Mouse (Mus musculus) cerebellum, adult 9-10 months (tissue): ENCODE data around the gene Rhoa.
"Not testable (repeated sequence)": the region's sequence is repeated elsewhere in the genome, so short reads cannot be mapped to it uniquely, and the experiment has no call there.

Experiments
- DNase-seq: peaks from one replicate; pipeline ENCODE4 v3.0.0; 2022

Rhoa gene

DNA sequence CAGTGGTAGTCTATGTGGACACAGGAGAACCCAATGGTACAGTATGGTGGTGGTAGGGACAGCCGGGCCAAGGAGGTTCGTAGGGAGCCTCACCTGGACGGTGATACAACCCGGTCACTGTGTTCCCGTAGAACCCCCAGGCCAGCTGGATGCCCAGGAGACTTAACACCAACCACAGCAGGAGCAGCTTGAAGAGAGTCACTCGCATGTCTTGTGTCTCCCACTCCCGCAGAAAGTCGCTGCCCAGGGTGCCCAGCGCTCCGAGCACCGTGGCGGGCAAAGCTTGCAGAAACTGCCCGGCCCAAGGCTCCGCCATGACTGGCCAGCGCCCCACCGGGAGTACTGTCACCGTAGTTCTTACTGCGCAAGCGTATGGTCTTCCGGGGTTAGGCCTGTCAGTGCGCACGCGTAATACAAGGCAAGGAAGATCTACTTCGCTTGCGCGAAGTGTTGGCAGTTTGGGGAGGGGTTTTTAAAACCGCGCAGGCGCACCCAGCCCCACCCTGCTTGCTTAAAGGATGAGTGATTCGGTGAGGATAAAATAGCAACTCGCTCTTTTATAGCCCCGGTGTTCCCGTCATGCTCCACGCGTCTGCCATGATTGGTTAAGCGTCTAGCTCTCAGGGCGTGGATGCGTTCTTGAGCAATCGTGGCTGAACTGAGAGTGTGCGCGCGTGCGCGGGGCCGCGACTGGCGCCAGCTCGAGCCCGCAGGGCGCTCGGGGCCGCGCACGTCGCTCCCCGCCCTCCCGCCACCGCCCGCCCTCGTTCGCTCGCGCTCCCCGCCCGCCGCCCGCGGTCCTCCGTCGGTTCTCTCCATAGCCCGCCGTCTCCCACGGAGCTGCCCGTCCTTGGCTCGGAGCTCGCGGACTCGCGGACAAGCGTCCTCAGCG, at the start of gene Rhoa, which contains the start of gene Tcta:
Rhoa (plus strand) TSS at position 501 of the 892 bp plus-strand sequence.
Tcta (minus strand) TSS at position 532 of the 892 bp plus-strand sequence.
- peak; percentile 100 for DNase-seq

DNA sequence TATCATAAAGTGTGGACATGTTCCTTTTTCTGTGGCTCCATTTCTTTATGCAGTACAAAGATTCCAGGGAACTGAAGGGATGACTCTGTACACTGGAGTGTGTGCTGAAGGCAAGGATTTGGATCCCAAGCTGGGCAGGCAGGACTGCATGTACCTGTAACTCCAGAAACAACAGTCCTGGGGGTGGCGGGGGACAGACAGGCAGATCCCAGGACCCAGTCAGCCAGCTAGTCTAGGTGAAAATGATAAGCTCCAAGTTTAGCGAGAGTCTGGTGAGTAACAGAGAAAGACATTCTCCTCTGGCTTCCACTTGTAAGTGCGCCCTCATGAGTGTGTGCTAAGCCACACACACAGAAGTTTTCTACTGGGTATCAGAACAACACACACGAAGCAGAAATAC, 45.4 kb upstream of the Rhoa start:
- no peak for DNase-seq

DNA sequence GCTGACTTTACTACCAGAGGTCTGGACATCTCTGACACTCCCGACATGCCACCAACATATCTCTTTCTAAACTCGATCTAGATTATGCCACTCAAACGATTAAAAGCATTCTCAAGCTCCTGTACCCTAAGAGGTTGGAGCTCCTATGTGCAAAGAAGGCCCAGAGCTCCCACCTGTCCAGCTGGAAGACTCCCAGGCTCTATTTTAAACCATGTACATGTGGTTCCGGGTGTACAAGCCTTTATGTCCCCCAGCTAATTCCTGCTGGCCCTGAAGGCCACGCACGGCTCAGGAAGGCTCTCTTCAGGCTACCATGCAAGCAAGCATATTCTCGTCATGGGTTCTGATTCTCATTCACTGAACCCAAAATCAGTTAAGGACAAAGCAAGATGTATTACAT, 44.1 kb upstream of the Rhoa start:
- no peak for DNase-seq

DNA sequence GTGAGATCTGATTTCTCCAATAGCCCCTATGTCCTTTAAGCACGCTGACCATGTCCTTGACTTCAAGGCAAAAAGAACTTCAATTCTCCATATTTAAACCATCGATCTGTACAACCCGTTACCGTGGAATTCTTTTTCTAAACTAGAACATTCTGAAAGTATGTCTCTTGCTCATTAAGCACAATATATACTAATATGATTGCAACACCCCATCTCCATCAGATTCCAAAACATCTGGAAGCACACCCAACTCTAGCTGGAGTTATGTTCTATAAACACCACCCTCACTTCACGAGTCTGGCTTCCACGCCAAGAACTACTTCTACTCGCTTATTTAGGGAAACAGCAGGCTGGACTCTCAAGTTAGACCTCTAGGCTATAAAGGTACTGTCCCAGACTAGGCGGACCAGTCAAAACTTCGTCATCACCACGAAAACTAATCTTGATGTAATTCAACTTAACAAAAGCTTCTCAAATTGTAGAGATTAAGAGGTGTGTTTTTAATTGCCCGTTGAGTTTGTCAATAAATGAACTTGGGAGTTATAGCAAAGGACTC, 43.4 kb upstream of the Rhoa start:
- peak; percentile 40 for DNase-seq

DNA sequence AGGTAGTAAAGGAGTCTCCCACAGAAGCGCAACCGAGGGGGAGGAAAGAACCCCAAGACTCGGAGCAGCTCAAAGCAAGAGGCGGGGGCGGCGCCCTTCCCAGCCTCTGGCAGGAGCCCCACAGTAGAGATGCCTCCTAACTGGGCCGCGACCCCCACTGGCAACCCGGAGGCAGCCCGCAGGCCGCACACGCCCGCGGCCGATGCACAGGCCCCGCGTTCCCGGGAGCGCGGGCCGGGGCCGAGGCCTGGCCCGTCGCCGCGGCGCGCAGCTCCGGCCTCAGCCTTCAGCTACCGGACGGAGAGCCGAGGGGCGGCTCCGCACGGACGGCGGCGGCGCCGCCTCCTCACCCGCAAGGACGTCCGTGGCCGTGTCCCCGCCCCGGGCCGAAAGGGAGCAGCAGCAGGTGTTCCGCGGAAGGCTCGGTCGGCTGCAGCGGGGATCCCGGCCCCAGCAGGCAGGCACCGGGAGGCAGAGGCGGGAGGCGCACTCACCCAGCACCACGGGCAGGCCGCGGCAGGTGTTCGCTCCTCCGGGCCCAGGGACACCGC, 42.7 kb upstream of the Rhoa start:
- DNase-seq = peak; percentile 59

DNA sequence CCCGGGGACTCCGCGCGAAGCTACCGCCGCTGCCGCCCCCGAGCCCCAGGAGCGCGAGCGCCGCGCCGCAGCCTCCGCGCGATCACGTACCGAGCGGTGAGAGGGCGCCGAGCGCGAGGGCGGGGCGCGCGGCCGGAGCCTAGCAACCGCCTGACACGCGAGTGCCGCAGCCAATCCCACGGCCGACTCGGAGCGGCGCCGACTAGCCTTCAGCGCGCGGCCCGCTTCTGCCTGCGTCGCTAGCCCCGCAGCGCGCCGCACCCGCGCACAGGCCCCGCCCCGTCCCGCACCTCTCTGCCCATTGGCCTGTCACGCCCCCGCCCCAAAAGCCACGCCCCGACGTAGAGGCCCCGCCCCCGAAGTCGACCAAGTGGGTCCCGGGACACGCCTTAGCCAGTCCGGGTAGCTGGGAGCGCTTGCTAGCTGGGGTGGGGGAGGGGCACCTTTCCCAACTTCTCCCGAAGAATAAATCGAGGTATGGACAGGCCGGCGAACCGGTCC, 42.2 kb upstream of the Rhoa start, which contains the start of gene Dag1:
Dag1 (minus strand) TSS at position 269 of the 501 bp plus-strand sequence.
- DNase-seq = peak; percentile 98

DNA sequence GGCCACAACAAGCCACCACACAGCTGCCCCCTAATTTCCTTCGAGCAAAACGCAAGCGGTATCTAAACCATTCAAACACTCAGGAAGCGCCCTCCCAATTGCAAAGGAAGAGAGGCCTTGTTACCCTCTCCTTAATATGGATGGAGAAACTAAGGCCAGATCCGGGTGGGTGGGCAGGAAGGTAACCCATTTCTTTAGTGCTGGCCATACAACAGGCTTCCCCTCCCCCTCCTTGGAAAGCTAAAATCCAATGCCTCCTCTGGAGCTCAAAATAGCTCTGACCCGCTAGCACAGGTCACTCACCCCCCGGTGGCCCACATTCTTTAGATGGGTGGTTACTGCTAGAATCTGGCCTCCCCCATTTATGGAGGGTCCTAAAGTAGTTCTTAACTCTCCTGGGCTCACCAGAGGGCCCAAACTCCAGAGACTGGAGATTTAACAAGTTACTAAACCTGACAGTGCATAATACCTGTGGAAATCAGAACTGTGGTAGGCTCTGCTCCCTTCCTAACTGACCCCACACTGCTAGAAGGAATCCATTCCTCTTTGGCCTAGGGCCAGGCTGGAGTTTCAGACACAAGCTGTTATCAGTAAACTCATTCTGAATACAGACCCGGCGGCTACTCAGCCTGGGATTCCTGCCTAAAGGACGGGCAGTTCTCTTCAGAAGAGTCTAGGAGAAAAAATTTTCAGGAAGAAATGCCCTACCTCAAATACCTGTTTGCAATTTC, 41.6 kb upstream of the Rhoa start:
- no peak for DNase-seq

DNA sequence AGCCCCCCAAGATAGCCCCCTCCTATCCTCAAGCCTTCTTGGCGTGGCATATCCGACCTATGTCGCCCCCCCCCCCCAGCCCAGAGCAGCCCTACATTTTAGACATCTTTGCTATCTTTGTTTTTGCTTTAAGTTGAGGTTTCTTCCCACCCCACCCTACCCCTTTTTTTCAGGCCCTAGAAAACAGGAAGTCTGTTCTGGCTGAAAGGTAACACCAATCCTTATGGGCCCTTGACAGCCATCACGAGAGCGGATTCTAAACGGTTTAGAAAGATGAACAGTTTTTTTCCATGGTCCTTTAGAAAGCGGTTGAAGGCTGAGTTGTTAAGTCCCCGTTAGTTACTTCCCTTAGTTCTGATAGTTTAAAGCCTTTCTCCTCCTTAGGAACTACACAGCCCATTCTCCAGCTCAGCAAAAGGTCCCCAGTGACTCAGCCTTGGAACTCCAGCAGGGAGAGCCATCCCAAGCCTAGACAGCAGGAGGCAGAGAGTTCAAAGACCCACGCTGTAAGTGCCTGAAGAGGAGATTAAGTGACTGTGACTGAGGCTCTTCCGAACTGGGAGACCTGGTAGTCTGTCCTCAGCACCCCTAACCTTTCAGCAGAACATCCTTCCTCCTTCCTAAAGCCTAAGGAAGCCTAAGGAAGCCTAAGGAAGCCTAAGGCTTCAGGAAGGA, 39.5 kb upstream of the Rhoa start:
- DNase-seq = no peak

DNA sequence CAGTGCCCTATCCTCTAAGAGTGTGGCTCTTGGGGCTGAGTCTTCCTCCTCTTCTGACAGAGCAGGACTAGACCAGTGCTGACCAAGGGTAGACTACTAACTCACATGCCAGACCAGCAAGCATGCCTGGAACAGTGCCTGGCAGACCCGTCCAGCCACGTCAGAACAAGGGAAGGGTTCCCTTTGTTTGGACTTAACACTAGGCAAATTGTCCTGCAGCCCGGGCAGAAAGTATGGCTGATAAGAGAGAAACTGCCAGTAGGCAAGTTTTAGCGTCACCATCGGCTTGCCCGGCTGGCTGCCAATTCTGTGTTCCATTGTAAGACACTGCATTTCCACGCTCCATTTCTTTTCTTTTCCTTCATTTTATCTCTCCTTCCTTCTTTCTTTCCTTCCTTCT, 38.2 kb upstream of the Rhoa start:
- no peak for DNase-seq

DNA sequence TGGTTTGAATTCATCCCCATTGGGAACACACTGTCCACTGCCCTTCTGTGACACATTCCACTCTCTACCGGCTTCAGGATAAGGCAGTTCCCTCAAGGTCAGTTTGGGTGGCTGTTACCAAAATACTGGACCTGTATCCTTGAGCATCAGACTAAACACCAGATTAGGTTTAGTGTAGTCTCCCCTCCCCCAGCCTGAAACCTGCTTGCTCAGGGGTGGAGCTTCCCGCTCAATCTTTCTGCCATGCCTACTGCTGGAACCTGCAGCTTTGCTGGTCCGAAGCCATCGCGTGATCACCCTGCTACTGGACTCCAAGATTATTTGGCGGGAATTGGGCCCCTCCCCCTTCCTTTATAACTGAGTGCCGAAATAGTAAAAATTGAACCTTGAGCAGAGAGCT, 37.2 kb upstream of the Rhoa start:
- not testable (repeated sequence) for DNase-seq

DNA sequence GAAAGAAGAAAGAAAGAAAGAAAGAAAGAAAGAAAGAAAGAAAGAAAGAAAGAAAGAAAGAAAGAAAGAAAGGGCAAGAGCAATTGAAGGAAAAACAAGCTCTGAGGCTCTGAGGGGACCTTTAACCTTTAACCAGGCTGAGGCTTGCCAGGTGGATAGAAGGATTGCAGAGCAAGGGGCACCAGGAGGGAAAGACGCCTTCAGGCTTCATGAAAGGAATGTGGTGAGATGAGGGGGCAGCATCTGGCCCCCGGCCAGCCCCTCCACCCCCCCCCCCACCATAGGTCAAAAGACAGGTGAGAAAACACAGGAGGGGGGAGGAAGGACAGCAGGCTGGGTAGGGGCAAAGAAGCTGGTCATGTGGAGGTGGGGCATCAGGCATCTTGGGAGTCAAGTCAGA, 34.0 kb upstream of the Rhoa start:
- no peak for DNase-seq

DNA sequence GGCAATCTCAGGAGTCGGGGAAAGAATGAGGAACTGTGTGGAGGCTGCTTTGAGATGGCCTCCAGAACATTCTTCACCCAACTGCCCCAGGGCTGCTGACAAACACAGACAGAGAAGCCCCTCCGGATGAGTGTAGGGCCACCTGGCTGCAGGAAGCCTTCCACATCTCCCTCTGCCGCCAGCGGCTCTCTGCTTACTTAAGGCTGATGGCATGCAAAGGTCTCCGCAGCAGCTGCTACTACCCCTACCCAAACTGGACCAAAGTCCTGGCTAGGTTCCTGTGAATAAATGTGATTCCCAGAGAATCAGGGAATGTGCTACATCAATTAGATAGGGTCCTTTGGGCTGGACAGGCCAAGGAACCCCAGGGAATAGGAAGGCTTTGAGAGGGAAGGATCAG, 33.2 kb upstream of the Rhoa start:
- DNase-seq = no peak

DNA sequence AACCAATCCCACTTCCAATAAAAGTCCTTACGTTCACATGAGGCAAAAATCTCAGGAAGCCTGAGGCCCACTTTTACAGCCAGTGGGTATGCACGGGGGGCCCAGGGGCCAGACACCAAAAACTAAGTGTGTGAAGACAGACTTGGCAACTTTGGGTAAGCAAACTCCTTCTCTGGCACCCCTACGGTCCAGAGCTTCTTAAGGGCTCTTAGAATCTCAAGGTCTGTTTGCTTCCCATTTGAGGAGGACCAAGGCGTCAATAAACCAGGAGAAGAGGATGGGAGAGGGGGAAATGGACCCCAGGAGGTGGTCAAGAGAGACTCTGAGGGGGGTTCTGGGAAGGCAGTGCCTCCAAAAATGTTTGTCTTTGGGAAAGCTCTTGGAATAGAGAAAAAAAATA, 32.4 kb upstream of the Rhoa start:
- no peak for DNase-seq

DNA sequence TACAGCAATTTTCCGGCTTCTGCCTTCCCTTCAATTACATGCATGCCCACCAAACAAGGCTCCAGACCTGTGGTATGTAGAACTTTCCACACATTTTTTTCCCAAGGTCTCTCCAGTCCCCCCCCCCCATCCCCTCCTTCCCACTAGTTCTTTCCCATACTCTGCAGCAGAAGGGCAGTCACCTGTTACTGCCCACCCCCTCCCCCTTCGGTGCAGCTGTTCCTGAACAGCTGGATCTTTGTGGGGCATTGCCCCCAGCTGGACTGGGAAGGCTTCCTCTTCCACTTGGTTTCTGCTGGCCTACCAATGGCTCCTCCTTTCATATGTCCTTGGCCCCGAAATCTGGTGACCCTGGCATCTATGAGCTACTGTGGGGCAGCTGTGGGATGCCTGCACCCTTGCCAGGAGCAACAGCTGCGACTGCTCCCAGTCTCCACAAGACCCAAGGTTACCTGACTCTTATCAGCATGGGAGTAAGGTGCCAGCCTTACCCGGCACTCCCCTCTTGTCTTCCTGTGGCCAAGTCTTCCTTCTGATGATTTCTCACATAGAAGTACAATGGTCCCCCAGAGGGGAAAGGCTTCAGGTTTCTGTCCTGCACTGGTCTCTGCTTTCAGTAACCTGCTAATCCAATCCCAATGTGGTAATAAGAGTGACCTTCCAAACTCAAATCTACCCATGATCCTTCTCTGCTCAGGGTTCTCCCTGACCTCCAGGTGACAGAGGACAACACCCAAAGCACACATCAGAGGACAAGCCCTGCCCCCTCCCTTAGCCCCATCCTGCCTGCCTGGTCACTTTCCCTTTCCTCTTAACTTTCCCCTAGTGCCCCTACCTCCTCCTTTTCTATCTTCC, 31.2 kb upstream of the Rhoa start:
- DNase-seq = no peak

DNA sequence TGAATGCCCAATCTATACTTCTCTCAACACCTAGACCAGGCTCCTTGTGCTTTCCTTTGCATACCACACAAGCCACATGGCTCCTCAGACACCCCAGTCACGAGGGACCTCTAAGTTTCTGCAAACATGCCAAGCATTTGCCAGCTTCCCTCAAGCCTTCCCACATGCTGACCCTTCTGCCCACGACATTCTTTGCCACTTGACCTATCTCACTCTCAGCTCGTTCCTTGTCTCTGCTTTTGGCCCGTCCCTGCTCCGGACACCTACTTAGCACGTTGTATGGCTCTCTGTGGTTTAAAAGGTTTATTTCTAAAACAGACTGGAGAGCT, 30.6 kb upstream of the Rhoa start:
- DNase-seq = no peak

DNA sequence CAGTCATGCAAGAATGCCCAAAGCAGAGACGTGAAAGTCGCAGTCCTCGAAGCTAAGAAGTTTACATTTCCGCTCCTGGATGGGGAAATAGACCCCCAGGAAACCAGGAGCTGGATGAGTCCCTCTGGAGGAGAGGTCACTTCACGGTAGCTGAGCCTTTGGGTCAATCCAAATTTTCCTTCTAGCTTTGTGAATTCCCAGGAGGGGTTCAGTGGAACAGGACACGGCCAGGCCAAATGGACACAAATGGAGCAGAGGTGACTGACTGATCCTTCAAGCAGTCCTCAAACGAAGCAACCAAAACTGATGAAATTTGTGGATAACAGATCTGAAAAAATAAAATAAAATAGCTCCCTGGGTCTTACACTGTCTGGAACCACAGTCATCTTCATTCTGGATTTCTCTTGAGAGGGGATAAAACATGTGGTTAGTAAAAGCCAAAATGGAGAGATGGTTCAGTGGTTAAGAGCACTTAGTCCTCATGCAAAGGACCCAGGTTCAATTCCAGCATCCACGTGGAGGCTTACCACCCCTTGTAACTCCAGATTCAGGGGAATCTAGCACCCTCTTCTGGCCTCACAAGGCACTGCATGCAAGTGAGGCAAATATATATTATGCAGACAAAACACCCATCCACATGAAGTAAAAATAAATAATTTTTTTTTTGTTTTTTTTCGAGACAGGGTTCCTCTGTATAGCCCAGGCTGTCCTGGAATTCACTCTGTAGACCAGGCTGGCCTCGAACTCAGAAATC, 27.1 kb upstream of the Rhoa start:
- DNase-seq = no peak

DNA sequence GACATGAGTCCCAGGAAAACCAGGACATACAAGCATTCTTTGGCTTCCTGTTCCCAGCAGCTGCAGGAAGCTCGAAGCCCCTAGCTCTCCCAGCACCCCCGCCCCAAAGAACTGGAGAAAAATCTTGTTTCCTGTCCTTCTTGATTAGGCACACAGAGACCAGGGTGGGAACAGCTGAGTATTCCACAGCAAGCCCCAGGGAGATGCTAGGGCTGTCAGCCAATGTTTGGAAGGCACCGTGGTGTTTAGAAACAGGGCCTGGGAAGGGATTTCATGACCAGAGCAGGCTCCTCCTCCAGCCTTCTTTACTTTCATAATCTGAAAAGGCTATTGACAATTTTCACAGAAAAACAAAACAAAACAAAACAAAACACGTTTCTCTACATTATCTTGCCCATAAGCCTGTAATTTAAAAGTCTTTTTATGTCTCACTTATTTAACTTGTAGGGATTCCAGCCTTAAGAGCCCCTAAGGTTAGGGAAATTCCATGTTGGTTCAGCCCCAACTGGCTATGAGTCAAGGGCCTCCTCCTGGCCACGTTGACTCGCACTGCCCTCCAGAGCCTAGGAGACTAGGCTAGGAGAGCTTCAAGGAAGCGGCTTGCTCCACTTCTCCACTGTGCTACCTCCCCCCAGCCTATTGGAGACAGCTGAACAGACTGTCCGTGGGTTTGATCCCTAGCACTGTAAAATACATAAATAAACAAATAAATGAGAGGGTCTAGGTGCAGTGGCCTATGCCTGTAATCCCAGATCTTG, 25.7 kb upstream of the Rhoa start:
- no peak for DNase-seq

DNA sequence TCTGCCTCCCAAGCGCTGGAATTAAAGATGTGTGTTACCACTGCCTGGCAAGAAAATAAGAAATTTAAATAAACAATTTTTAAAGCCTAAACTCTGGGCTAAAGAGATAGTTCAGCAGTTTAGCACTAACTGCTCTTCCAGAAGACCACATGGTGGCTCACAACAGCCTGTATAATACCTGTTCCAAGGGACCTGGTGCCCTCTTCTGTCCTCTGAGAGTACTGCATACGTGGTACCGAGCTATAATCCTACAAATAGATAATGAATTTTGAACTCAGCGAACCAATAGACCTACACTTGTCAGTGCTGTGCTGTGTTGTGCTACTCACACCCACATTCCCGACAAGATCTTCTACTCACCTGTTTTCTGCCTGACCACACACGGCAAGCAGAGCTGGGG, 21.5 kb upstream of the Rhoa start:
- DNase-seq = peak; percentile 85

DNA sequence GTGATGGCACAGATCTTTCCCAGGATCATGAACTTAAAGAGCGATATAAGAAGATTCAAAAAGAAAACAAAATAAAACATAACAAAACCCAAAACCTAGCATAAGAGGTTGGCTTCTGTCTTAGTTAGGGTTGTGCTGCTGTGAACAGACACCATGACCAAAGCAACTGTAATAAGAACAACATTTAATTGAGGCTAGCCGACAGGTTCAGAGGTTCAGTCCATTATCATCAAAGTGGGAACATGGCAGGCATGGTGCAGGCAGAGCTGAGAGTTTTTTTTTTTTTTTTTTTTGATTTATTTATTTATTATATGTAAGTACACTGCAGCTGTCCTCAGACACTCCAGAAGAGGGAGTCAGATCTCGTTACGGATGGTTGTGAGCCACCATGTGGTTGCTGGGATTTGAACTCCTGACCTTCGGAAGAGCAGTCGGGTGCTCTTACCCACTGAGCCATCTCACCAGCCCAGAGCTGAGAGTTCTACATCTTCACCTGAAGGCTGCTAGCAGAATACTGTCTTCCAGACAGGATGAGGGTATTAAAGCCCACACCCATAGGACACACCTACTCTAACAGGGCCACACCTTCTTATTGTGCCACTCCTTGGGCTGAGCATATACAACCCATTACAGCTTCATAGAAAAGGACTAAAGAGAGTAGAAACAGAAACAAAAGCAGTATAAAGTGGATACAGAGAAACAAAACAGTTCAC, 18.2 kb upstream of the Rhoa start:
- DNase-seq = peak; percentile 14

DNA sequence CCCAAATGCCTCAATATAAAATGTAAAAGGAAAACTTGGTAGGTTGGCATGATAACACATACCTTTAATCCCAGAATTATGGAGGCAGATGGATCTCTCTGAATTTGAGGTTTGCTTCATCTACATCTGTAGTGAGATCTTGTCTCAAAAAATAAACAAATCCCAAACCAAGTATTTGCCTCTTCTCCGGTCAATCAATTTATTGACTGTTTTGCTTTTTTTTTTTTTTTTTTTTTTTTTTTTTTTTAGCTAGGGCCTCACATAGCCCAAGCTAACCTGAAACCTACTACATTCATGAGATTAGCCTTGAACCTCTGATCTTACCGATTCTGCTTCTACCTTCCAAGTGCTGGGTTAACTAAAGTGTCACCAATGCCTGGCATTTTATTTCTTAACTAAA, 16.6 kb upstream of the Rhoa start:
- no peak for DNase-seq
